Mouse (Mus musculus) heart, postnatal 14 days (tissue): ENCODE data around the gene Tox4. TPM values are rescaled to one million over a fixed set of nuclear protein-coding genes. Genes with fewer than 3 reads are reported as not detected.
A peak's percentile ranks its signal among the peaks of the same experiment; 100 is the strongest.
"Not testable (repeated sequence)": the region's sequence is repeated elsewhere in the genome, so short reads cannot be mapped to it uniquely, and the experiment has no call there.

Source experiments
- DNase-seq, 2 experiments: peaks; one replicate each; pipeline ENCODE4 v3.0.0; 2021 to 2022
- intact Hi-C: fragments of 180-260 bp; cut with DNase I; formaldehyde crosslinking; loops from one replicate; pipeline ENCODE4 v1.15.1; 2025
- total RNA-seq, 2 experiments: library from RNA; stranded (reverse); gene quantifications; 2 replicates each; pipeline ENCODE4 v1.2.3; 2021

Gene Tox4
- total RNA-seq, 2 experiments from 2014 or later, result 35.5 to 36.7 TPM

GRCm38 (mm10) chr14:52310343-52310742 is 31.4 kb downstream of the Tox4 start:
- intact Hi-C loops, DNase-seq: not testable (repeated sequence)

GRCm38 (mm10) chr14:52310906-52311305 is 32.0 kb downstream of the Tox4 start:
- no peak for DNase-seq
- intact Hi-C loops, result no loop called here

- no peak for DNase-seq
- intact Hi-C loops, result no loop called here
Observed at GRCm38 (mm10) chr14:52313931-52314807, 35.2 kb downstream of the Tox4 start.

GRCm38 (mm10) chr14:52314808-52315150 is 35.8 kb downstream of the Tox4 start:
- intact Hi-C loops, result no loop called here
- no peak for DNase-seq

- intact Hi-C loops, result no loop called here
- DNase-seq, result no peak
Observed at GRCm38 (mm10) chr14:52315283-52315780, 36.4 kb downstream of the Tox4 start.

GRCm38 (mm10) chr14:52315792-52316440 is 37.0 kb downstream of the Tox4 start:
- DNase-seq, result peak; percentile 67 to 70
- intact Hi-C loops, result no loop called here

GRCm38 (mm10) chr14:52316441-52317225 is 37.7 kb downstream of the Tox4 start:
- intact Hi-C loops, result no loop called here
- no peak for DNase-seq

GRCm38 (mm10) chr14:52319361-52319760 is 40.4 kb downstream of the Tox4 start:
- intact Hi-C loops, result no loop called here

GRCm38 (mm10) chr14:52325890-52326289 is 46.9 kb downstream of the Tox4 start:
- no peak for DNase-seq
- intact Hi-C loops, result no loop called here

More at GRCm38 (mm10) chr14:52319361-52319760, 40.4 kb downstream of the Tox4 start:
- DNase-seq, result no peak

- intact Hi-C loops, result no loop called here
Observed at GRCm38 (mm10) chr14:52327375-52327901, 48.5 kb downstream of the Tox4 start.

GRCm38 (mm10) chr14:52327910-52328812 is 49.2 kb downstream of the Tox4 start, which contains the start of gene Sall2:
Sall2 (minus strand) TSS chr14:52328762.
- intact Hi-C loops, result no loop called here
- no peak for DNase-seq

More at GRCm38 (mm10) chr14:52327375-52327901, 48.5 kb downstream of the Tox4 start:
- no peak for DNase-seq

GRCm38 (mm10) chr14:52331069-52331750 is 52.3 kb downstream of the Tox4 start:
- intact Hi-C loops, result no loop called here
- DNase-seq, result no peak

- DNase-seq, result no peak
- intact Hi-C loops, result no loop called here
Observed at GRCm38 (mm10) chr14:52332171-52332570, 53.2 kb downstream of the Tox4 start.

GRCm38 (mm10) chr14:52338751-52339511 is 60.0 kb downstream of the Tox4 start:
- DNase-seq, result peak; percentile 36 to 72
- intact Hi-C loops, result loop anchor here (1.0 to 2.0 kb wide), 2 partner anchors 42 to 214 kb away; no protein-coding TSS in a partner anchor

- intact Hi-C loops, result loop anchor here (2.0 kb wide), 1 partner anchor 215 kb away; no protein-coding TSS in a partner anchor
- no peak for DNase-seq
Observed at GRCm38 (mm10) chr14:52339512-52339852, 60.5 kb downstream of the Tox4 start.
